Mouse (Mus musculus): ENCODE data around the gene Lypla2.

GRCm38 (mm10) chr4:135953179-135953578, 19.2 kb downstream of the Lypla2 start:
- TF ChIP-seq ZNF384 (IDR thresholded peaks at IDR 0.05; ENCODE audit: low read depth, low read length) (no peak), CHD2 (IDR thresholded peaks at IDR 0.05; ENCODE audit: low read depth, low read length) (no peak), ZC3H11A (IDR thresholded peaks at IDR 0.05; ENCODE audit: borderline replicate concordance, low read depth, low read length) (no peak), HCFC1 (IDR thresholded peaks at IDR 0.05; ENCODE audit: borderline replicate concordance, insufficient read depth, low read length) (no peak), MAFK (IDR thresholded peaks at IDR 0.05; ENCODE audit: insufficient read depth, low read depth, low read length) (no peak)

All from ES-E14 (cell line).